Mouse (Mus musculus): ENCODE data around the gene Slc25a45. TPM values are rescaled to one million over a fixed set of nuclear protein-coding genes. Genes with fewer than 3 reads are reported as not detected.
A peak's percentile ranks its signal among the peaks of the same experiment; 100 is the strongest.

Slc25a45 gene
- polyA plus RNA-seq, 1 experiment, result 57.9 TPM

DNA sequence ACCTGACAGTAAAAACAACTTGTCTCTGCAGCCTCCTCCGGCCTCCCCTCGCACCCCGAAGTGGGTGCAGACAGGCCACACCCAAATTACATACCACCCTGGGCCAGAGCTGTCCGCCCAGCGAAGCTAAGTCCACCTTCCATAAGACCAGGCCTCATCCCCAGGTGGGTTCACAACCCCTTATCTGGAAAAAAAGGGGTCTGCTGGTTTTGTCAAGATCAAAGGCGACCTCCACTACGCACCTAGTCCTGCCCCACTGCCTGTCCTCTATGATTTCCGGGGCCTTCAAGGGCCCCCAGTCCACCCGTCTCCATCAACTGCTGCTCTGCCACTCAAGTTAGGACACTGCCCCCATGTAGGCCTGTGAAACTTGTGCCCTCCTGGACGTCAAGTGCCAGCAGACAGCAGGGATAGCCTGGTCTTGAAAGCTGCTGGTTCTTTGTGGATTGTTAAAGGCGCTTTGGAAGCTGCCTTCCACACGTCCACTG is 32.7 kb upstream of the Slc25a45 start:
- TF ChIP-seq CTCF (IDR thresholded peaks at IDR 0.05; ENCODE audit: borderline replicate concordance, control insufficient read depth, extremely low read depth, insufficient read depth, low read length, poor library complexity) (no peak), POLR2A (IDR thresholded peaks at IDR 0.05; ENCODE audit: control insufficient read depth, extremely low read depth, insufficient read depth, low read length, poor library complexity) (no peak)
- under 1% methylated on average over 12 of the region's 12 CpGs for WGBS
- Histone ChIP-seq H3K4me1 (replicated peaks; ENCODE audit: control insufficient read depth, insufficient read depth, low read length) (peaks cover 62% of the 10 kb centered on the region), H3K27ac (ENCODE audit: control insufficient read depth, insufficient read depth, low read length) (peak overlapping the region; percentile 96), H3K27me3 (ENCODE audit: control insufficient read depth, insufficient read depth, low read length) (no peaks in the 10 kb centered on the region), H3K36me3 (ENCODE audit: control insufficient read depth, insufficient read depth, low read length) (no peaks in the 10 kb centered on the region), H3K4me3 (ENCODE audit: control insufficient read depth, insufficient read depth, low read length) (peak overlapping the region; percentile 97)
- peak; percentile 54 for DNase-seq

DNA sequence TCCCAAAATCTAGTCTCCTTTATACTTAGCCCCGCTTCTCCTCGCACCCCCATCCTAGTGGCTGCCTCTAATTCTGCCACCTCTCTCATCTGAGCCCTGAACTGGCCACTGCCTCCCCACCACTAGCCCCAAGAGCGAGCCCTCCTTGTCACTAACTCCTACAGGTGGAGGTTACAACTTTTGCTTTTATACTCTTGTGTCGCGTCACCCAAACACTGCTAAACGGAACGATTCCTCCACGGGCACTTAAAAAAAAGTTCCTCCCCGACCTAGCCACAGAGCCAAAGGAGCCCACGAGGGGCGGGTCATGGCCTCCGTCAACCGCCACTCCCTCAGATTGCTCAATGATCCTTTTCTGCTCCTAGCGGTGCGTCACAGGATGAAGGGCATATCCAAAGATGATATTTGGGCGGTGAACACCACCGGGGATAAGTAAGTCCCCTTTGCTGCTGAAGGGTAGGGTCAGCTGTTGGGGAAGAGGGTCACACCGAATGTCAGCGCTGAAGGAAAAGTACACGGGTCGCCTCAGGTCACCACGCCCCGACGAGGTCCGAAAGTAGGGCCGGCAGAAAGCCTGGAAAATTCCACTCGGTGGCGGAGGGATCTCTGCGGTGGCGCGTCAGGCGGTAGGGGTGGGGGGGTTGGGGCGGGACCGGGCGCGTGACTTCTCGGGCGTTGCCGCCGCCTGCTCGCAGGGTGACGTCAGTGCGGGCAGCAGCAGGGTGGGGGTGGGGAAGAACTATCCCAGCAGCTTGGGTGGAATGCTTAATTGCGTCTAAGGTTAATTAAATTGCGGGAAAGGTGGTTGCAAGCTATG is 32.1 kb upstream of the Slc25a45 start:
- Histone ChIP-seq H3K27me3 (ENCODE audit: control insufficient read depth, insufficient read depth, low read length) (no peaks in the 10 kb centered on the region), H3K27ac (ENCODE audit: control insufficient read depth, insufficient read depth, low read length) (peak overlapping the region; percentile 99), H3K4me3 (ENCODE audit: control insufficient read depth, insufficient read depth, low read length) (peak overlapping the region; percentile 97), H3K36me3 (ENCODE audit: control insufficient read depth, insufficient read depth, low read length) (no peaks in the 10 kb centered on the region), H3K4me1 (replicated peaks; ENCODE audit: control insufficient read depth, insufficient read depth, low read length) (peaks cover 68% of the 10 kb centered on the region)
- TF ChIP-seq POLR2A (IDR thresholded peaks at IDR 0.05; ENCODE audit: control insufficient read depth, extremely low read depth, insufficient read depth, low read length, poor library complexity) (peak; percentile 99), CTCF (IDR thresholded peaks at IDR 0.05; ENCODE audit: borderline replicate concordance, control insufficient read depth, extremely low read depth, insufficient read depth, low read length, poor library complexity) (no peak; the same call in 1 of the 2 replicates)
- under 1% methylated on average over 45 of the region's 45 CpGs for WGBS
- DNase-seq, result peak; percentile 93

DNA sequence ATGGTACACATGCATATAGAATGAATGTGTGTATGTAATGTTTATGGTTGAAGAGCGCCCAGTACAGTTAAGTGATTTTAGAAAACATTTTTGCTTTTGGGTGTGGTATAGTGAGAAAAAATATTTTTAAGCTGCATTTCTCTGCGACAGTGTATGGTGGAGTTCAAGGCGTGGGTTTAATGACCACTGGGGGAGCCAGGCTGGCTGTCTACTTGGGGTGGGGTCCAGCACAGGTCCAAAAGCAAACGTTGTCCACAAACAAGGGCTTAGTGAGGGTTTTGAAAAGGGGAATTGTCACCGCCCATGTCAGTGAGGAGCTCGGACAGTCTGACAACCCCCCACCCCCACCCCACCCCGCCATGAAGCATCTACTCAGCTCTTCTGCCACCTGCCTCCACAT is 31.5 kb upstream of the Slc25a45 start:
- 1% methylated on average over 7 of the region's 7 CpGs for WGBS
- Histone ChIP-seq H3K27ac (ENCODE audit: control insufficient read depth, insufficient read depth, low read length) (peak overlapping the region; percentile 99), H3K36me3 (ENCODE audit: control insufficient read depth, insufficient read depth, low read length) (no peaks in the 10 kb centered on the region), H3K4me3 (ENCODE audit: control insufficient read depth, insufficient read depth, low read length) (peak overlapping the region; percentile 39), H3K4me1 (replicated peaks; ENCODE audit: control insufficient read depth, insufficient read depth, low read length) (peaks cover 65% of the 10 kb centered on the region), H3K27me3 (ENCODE audit: control insufficient read depth, insufficient read depth, low read length) (no peaks in the 10 kb centered on the region)
- TF ChIP-seq POLR2A (IDR thresholded peaks at IDR 0.05; ENCODE audit: control insufficient read depth, extremely low read depth, insufficient read depth, low read length, poor library complexity) (no peak), CTCF (IDR thresholded peaks at IDR 0.05; ENCODE audit: borderline replicate concordance, control insufficient read depth, extremely low read depth, insufficient read depth, low read length, poor library complexity) (no peak)
- DNase-seq, result peak; percentile 30

DNA sequence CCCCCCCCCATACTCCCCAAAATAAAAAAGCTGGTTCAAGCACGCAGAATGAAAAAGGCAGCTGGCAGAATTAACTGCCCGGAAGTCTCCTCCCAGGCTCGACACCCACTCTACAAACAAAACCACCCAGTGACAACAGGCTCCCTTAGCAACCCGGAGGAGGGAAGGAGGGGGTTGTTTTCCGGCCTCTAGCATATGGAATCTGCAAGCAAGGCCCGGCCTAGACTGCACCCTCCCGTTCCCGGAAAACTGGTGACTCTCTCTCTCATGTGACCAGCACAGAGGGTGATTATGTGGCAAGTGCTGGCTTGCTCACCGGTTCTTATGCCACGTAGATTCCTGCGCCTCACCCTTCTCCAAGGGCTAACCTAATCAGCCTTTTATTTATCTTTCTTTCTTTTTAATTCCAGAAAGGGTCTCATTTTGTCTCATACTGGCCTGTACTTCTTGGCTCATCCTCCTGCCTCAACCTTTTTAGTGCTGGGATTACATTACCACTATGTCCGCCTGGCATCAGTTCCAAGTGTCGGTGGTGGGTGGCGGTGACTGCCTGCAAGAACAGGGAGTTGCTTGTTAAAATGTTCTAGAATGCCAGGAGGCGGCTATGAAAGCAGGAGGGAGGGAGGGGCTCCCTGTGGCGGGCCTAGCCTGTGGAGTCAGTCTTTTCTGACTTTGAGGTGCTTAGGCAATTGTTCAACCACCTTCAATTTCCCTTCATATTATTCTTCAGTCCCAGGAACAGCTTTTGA is 30.9 kb upstream of the Slc25a45 start:
- peaks cover 3% of the 10 kb centered on the region for H3K36me3 ChIP-seq (ENCODE audit: control insufficient read depth, insufficient read depth, low read length)
- WGBS, result 11% methylated on average over 16 of the region's 16 CpGs
- H3K27ac ChIP-seq (ENCODE audit: control insufficient read depth, insufficient read depth, low read length), result peak overlapping the region; percentile 99
- H3K4me1 ChIP-seq (replicated peaks; ENCODE audit: control insufficient read depth, insufficient read depth, low read length), result peaks cover 60% of the 10 kb centered on the region
- H3K27me3 ChIP-seq (ENCODE audit: control insufficient read depth, insufficient read depth, low read length), result no peaks in the 10 kb centered on the region
- DNase-seq, result peak; percentile 54
- H3K4me3 ChIP-seq (ENCODE audit: control insufficient read depth, insufficient read depth, low read length), result peak overlapping the region; percentile 39
- TF ChIP-seq POLR2A (IDR thresholded peaks at IDR 0.05; ENCODE audit: control insufficient read depth, extremely low read depth, insufficient read depth, low read length, poor library complexity), result 0 out of 2 replicates have a peak, but pooled peaks have one; percentile 5
- no peak for TF ChIP-seq CTCF (IDR thresholded peaks at IDR 0.05; ENCODE audit: borderline replicate concordance, control insufficient read depth, extremely low read depth, insufficient read depth, low read length, poor library complexity)

DNA sequence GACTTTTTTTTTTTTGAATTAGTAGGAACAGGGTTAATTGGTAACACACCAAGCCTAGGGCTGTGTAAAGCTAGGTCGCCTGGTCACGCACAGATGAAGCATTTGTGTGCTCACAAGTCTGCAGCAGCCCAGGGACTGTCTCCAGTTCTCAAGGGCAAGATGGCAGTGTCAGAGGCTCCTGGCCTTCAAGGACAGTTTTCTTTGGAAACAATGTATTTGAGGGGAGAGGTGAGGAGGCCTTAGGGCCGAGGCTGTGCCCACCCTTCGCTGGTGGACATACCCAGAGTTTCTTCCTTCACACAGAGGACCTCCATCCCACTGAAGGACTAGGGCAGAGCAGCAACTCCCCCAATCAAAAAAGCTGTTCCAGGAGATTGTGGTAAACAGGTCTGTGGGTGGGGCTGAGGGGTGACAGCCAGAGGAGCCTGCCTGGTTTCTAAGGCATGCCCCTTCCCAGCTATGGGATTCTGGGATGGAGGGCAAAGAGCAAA is 30.3 kb upstream of the Slc25a45 start:
- H3K4me3 ChIP-seq (ENCODE audit: control insufficient read depth, insufficient read depth, low read length), result no peak overlapping the region
- no peaks in the 10 kb centered on the region for H3K27me3 ChIP-seq (ENCODE audit: control insufficient read depth, insufficient read depth, low read length)
- peaks cover 9% of the 10 kb centered on the region for H3K36me3 ChIP-seq (ENCODE audit: control insufficient read depth, insufficient read depth, low read length)
- WGBS, result 68% methylated on average over 4 of the region's 4 CpGs
- DNase-seq, result peak; percentile 17
- H3K4me1 ChIP-seq (replicated peaks; ENCODE audit: control insufficient read depth, insufficient read depth, low read length), result peaks cover 55% of the 10 kb centered on the region
- H3K27ac ChIP-seq (ENCODE audit: control insufficient read depth, insufficient read depth, low read length), result peak overlapping the region; percentile 99
- TF ChIP-seq POLR2A (IDR thresholded peaks at IDR 0.05; ENCODE audit: control insufficient read depth, extremely low read depth, insufficient read depth, low read length, poor library complexity), result no peak
- no peak for TF ChIP-seq CTCF (IDR thresholded peaks at IDR 0.05; ENCODE audit: borderline replicate concordance, control insufficient read depth, extremely low read depth, insufficient read depth, low read length, poor library complexity)

Measured in thymus, adult 2 months (tissue).